Mouse (Mus musculus) embryo, embryonic 10 days (tissue): ENCODE results near the gene Capn7.
A peak's percentile ranks its signal among the peaks of the same experiment; 100 is the strongest.

Experiments used
- DNase-seq: peaks from one replicate; pipeline ENCODE4 v3.0.0-alpha.2; 2015; ENCODE audit warnings: low spot score

Capn7 gene

DNA sequence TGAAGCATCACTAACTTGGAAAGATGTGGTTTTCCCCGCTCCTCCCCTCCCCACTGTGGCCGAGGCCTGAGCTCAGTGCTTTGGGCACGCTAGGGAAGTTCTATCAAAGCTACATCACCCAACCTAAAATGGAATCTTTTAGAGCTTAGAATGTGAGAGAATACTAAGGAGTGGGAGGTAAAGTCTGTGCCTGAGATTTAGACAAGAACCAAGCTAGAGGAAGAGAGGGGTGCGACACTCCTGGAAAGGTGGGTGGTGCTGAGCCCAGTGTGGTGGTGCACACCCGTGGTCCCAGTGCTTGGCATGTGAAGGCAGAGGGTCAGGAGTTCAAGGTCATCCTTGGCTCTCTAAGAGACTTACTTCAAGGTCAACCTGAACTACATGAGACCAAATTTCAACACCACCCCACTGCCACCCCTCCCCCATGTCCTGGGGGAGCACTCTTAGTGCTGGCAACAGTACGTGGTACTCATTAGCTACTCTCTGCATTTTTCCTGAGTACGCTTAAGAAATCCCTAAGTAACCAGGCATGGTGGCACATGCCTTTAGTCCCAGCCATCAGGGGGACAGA, 59.3 kb downstream of the Capn7 start:
- DNase-seq: no peak

GRCm38 (mm10) chr14:31396428-31396827, 60.0 kb downstream of the Capn7 start:
- no peak for DNase-seq

DNA sequence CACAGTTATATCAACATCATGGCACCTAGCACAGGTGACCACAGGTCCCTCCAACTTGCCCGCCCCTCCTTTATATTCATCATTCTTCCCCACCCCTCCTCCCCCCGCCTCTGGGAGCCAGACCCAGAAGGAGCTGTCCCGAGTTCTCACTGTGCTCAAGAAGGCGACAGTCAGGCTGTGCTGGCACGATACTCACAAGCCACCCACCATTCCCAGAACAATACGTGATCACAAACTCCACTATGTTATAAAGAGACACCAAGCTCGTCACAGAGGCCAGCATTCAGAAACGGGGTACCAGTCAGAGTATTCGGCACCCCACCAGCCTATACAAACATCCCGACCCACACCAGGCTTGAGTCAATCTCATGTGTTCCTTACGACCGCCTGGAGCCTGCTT, 60.9 kb downstream of the Capn7 start:
- no peak for DNase-seq

- no peak for DNase-seq
These were observed 61.6 kb downstream of the Capn7 start for GRCm38 (mm10) chr14:31397791-31398595.

DNA sequence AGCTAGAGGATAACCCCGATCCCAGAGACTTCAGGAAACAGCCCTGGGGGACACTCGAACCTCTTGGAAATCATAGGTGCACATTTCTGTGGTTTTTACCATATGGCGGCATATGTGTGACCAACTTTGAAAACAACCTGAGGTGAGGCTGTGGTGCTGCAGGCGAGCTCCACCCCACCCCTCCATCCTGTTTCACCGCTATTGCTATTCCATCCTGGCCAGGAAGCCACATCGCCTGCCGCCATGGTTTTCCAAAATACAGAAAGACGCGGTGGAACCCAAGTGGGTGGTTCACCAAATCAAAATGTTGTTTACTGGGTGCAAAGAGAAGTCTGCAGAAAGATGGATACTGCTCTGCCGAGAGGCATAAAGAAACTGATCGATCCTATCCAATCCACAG, 62.4 kb downstream of the Capn7 start:
- DNase-seq: no peak

GRCm38 (mm10) chr14:31399271-31399670, 62.8 kb downstream of the Capn7 start:
- no peak for DNase-seq

GRCm38 (mm10) chr14:31400246-31400645, 63.8 kb downstream of the Capn7 start:
- no peak for DNase-seq

DNA sequence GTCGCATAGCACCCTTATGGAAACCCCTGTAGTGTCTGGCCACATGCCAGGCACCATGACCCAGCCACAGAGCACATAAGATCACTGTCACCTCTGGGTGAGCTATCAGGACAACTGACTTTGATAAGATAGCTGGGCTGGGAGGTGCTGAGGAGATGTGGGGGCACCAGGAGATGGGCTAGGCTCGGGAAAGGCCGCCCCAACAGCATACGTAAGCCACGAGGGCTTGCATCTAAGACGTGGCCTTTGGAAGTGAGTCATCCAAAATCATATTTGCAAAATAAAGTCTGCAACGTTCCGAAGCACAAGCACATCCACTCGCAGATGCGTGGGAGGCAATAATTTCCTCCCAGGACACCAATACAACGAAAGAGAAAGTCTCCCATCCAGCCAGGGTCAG, 64.5 kb downstream of the Capn7 start:
- no peak for DNase-seq

- DNase-seq: no peak
These were observed 65.5 kb downstream of the Capn7 start for GRCm38 (mm10) chr14:31401918-31402427.

DNA sequence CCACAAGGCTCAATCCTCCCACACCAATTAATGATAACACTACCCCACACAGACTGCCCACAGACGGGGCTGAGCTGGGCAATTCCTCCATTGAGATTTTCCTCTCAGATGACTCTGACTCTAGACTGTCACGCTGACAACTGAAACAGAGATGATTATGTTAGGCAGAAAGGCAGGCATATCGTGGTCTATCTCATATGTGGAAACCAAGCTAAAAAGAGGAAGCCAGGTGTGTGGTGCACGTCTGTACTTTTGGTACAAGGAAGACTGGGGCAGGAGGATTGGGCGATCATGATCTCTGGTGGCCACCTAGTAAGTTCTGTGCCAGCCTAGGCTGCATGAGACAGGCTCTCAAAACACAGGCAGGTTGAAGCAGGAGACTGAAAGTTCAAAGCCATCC, 66.3 kb downstream of the Capn7 start:
- DNase-seq: no peak

GRCm38 (mm10) chr14:31403556-31403955, 67.1 kb downstream of the Capn7 start:
- DNase-seq: no peak

- DNase-seq: no peak
These were observed 67.6 kb downstream of the Capn7 start for GRCm38 (mm10) chr14:31403995-31404394.

DNA sequence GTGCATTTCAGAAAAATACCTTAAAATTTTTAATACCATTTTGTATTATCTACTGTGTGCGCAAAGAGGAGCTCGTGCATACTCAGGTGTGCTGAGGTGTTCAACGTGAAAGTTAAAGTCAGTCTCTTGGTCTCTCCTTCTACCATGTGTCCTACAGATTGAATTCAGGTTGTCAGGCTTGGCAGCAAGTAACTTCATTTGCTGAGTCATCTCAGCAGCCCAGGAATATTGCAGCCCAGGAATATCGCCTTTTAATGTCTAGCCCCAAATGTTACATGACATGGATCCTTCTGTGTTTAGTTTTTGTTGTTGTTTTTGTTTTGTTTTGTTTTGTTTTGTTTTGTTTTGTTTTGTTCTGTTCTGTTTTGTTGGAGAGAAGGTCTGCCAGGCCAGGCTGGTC, 68.2 kb downstream of the Capn7 start:
- DNase-seq: no peak

GRCm38 (mm10) chr14:31405652-31406051, 69.2 kb downstream of the Capn7 start:
- no peak for DNase-seq

DNA sequence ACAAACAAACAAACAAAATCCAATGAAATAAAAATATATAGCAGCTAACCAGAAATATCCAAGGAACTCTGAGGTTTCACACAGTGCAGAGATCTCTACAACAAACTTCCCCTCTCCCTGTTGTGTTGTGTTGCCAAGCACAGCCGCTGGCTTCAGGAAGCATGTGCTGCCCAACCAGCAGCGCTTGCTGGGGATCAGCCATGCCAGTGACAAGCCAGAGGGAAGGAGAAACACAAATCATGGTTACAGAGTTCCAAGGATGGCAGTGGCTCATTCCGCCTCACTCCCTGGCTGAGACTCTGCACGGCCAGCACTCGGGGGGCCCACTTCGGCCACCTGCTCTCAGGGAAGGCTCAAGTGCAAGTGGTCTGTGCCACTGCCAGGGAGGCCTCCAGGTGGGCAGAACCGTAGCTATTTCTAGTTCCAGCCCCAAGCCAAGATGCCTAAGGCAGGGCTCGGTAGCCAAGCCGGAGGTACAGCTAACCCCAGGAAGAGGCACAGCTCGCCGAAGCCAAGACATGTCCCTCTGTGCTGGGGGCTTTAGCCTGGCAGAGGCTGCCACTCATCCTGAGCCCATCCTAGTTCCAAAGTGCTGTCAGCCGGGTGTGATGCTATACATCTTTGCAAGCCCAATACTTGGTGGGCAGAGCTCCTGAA, 69.8 kb downstream of the Capn7 start:
- DNase-seq: no peak

- DNase-seq: no peak
These were observed 70.8 kb downstream of the Capn7 start for GRCm38 (mm10) chr14:31407208-31407607.

- DNase-seq: peak; percentile 51
These were observed 71.6 kb downstream of the Capn7 start for GRCm38 (mm10) chr14:31407911-31408604.

- DNase-seq: no peak
These were observed 72.2 kb downstream of the Capn7 start for GRCm38 (mm10) chr14:31408666-31409065.

GRCm38 (mm10) chr14:31410123-31410724, 73.8 kb downstream of the Capn7 start:
- DNase-seq: no peak

DNA sequence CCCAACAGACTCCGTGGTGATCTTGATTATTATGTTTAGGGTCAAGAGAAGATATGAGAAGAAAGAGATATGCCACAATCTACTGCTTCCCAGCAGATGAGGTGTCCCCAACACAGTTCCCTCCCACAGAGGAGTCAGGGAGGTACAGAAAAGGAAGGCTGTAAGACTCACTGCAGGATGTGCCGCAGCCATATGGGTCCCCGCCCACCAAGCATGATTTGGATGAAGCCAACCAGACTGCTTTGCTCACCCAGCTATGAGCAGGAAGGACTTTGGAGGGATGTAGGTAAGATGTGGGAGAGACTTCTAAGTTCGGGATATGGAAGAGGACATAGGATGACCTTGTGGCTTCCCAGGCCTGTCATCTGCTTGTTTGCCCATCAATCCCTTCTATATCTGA, 74.3 kb downstream of the Capn7 start:
- DNase-seq: no peak

DNA sequence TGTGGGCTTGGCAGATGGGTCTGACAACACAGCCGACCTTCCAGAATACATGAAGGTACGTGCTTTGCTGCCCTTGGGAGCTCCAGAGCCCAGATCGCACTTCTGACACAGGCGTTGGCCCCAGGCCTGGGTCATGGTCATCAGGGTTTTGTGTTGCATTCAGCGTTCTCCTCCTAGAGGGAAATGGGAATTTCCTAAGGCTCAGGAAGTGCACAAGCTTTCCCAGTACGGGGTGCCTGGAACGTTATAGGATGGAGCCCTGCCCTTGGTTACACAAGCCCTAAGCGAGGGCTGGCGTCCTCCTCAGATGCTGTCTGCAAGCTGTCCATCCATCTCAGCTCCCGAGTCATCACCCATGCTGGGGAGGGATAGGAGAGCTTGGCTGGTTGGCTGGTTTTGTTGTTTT, 76.2 kb downstream of the Capn7 start:
- DNase-seq: no peak

DNA sequence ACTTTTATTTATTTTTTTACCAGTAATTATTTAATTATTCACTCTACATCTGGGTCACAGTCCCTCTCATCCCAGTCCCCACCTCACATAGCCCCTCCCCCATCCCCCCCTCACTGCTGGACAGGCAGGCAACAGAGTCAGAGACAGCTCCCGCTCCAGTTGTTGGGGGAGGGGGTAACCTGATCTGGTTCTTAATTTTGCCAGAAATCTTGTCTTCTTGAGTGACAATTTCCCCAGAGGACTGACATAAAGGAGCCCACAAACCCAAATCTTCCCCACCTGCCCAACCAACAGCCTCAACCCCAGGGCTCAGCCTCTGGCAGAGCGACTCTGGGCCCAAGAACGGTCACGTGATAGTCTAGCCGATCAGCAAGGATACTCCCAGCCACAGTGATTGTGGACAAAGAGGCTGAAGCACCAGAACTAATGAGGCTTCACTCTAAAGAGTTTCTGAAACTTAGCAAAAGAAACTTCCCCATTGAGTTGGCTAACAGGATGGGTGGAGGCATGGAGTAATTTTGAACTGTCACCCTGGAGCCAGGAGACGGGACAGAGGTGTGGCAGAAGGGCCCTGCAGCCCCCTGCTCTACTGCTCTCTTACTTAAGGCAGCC, 77.1 kb downstream of the Capn7 start:
- peak; percentile 59 for DNase-seq
